Mouse (Mus musculus) forebrain, postnatal 0 days (tissue): ENCODE measurements around the gene Appl1. TPM values are rescaled to one million over a fixed set of nuclear protein-coding genes. Genes with fewer than 3 reads are reported as not detected.

Experiments
- ATAC-seq: fragments of 200-750 bp; cut with Nextera tagmentation; 2 replicates; pipeline ENCODE4 v1.8.0; 2017; ENCODE audit warnings: mild to moderate bottlenecking, moderate library complexity
- DNase-seq: peaks from one replicate; pipeline ENCODE4 v3.0.0-alpha.2; 2015
- H3K27ac ChIP-seq: fragments of 300-500 bp; sonication (generic); 2 replicates; pipeline ENCODE4 v1.5.1; 2014; ENCODE audit warnings: low read depth, mild to moderate bottlenecking, antibody characterized with exemption, low read length, moderate library complexity, mixed read lengths
- H3K27me3 ChIP-seq: fragments of 300-500 bp; sonication (generic); 2 replicates; pipeline ENCODE4 v1.6.1; 2014; ENCODE audit warnings: mild to moderate bottlenecking, low read length, mixed read lengths; ENCODE audit not compliant: insufficient read depth
- H3K36me3 ChIP-seq: fragments of 300-500 bp; sonication (generic); 2 replicates; pipeline ENCODE4 v1.6.1; 2014; ENCODE audit warnings: mild to moderate bottlenecking, moderate library complexity; ENCODE audit not compliant: insufficient read depth
- H3K4me1 ChIP-seq: fragments of 300-500 bp; sonication (generic); 2 replicates; pipeline ENCODE4 v1.6.1; 2014; ENCODE audit warnings: antibody characterized with exemption; ENCODE audit not compliant: insufficient read depth
- H3K4me2 ChIP-seq: fragments of 300-500 bp; sonication (generic); 2 replicates; pipeline ENCODE4 v1.6.1; 2014; ENCODE audit warnings: low read depth, mild to moderate bottlenecking, moderate library complexity
- H3K4me3 ChIP-seq: fragments of 300-500 bp; sonication (generic); 2 replicates; pipeline ENCODE4 v1.5.1; 2014; ENCODE audit warnings: low read depth, low read length, mixed read lengths
- H3K9ac ChIP-seq: fragments of 300-500 bp; sonication (generic); 2 replicates; pipeline ENCODE4 v1.6.1; 2014; ENCODE audit warnings: mild to moderate bottlenecking
- H3K9me3 ChIP-seq: fragments of 300-500 bp; sonication (generic); 2 replicates; pipeline ENCODE4 v1.6.1; 2016; ENCODE audit warnings: low read length
- CTCF ChIP-seq: sonication (generic); IDR thresholded peaks from 2 replicates; pipeline ENCODE4 v1.5.1; 2016; ENCODE audit warnings: antibody characterized with exemption, control low read depth, low read depth
- WGBS: fragments of 180-500 bp; shearing (Covaris S2); extraction: QIAGEN DNeasy Blood & Tissue Kit; methylation state at CpG from one replicate; pipeline ENCODE4 v1.1.7; 2014; 5-methylcytosine and 5-hydroxymethylcytosine counted together
- polyA plus RNA-seq: library from polyadenylated mRNA; unstranded; fragments of >200 nt; fragmentation: Nextera tagmentation; extraction: Ambion mirVana; gene quantifications from 2 replicates; pipeline ENCODE4 v1.2.1, GENCODE M21; 2015
- total RNA-seq: library from RNA; depleted of rRNA; stranded (reverse); fragments of >200 nt; gene quantifications from 2 replicates; pipeline ENCODE4 v1.2.3, GENCODE M21; 2014; rRNA removed

Gene Appl1
- total and polyA plus RNA-seq, 2 experiments from 2014 or later = 63.9 to 81.2 TPM

DNA sequence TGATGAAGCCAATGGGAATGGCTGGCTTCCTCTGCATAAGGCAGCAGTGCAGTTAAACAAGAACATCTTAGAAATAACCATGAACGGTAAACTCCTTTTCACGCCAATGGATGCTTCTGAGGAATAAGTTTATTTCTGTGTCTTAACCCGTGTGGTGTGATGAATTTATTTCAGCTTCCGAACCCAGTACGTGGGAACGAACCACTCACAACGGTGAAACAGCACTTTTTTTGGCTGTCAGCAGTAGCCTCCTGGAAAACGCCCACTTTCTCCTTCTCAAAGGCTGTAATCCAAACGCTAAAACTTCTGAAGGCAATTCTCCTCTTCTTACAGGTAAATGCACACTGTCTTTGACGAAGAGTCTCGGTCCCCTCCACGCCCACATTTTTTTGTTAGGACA is 70.1 kb downstream of the Appl1 start:
- ATAC-seq = no peak
- no peak overlapping the region for H3K9ac ChIP-seq
- DNase-seq = no peak
- no peak overlapping the region for H3K27ac ChIP-seq
- no peak overlapping the region for H3K4me2 ChIP-seq
- no peaks in the 10 kb centered on the region for H3K36me3 ChIP-seq
- H3K9me3 ChIP-seq = no peaks in the 10 kb centered on the region
- no peak for TF ChIP-seq CTCF
- 84% methylated on average over 12 of the region's 12 CpGs for WGBS
- no peaks in the 10 kb centered on the region for H3K4me1 ChIP-seq
- no peaks in the 10 kb centered on the region for H3K27me3 ChIP-seq
- no peak overlapping the region for H3K4me3 ChIP-seq

DNA sequence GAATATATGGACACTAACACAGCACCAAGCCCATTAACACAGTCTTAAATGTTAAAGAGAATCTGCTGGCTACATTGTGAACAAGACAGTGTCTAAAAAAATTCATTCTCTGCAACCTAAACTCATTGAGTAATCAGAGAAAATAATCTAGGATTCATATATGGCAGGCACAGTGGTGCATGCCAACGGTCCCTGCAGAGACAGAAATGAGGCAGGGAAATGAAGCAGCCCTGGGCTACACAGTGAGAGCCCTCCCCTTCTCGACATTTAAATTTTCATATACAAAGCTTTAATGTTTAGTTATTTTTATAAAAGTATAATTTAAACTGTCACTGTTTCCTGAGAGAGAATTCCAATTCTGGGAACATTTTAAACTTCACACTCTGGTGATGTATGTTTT is 71.5 kb downstream of the Appl1 start:
- 74% methylated on average over 2 of the region's 2 CpGs for WGBS
- no peak overlapping the region for H3K4me3 ChIP-seq
- H3K27ac ChIP-seq = no peak overlapping the region
- TF ChIP-seq CTCF = no peak
- H3K9ac ChIP-seq = no peak overlapping the region
- H3K4me1 ChIP-seq = no peaks in the 10 kb centered on the region
- no peaks in the 10 kb centered on the region for H3K36me3 ChIP-seq
- no peak for DNase-seq
- no peak overlapping the region for H3K4me2 ChIP-seq
- no peaks in the 10 kb centered on the region for H3K9me3 ChIP-seq
- no peaks in the 10 kb centered on the region for H3K27me3 ChIP-seq
- peak; percentile 60 for ATAC-seq

DNA sequence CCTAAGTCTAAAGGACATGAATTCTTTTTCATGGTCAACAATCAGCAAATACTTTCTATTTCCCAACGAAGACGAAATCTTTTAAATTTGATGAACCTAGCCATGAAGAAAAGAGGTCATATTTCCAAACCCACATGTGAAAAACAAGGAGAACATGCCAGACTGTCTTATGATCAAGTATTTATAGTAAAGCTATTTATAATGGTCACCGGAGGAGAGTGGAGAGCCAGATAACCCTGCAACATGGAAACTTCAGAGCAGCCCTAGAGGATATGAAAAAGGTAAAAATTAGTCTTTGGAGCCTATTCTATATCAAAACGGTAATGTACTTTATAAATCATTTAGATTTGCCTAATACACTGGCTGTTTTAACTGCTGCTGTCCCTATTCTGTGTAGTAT is 76.6 kb downstream of the Appl1 start, which contains the start of gene Asb14:
TSS of gene Asb14 (plus strand) at position 166 of the 400 bp plus-strand sequence.
- TF ChIP-seq CTCF = no peak
- no peak for ATAC-seq
- DNase-seq = no peak

DNA sequence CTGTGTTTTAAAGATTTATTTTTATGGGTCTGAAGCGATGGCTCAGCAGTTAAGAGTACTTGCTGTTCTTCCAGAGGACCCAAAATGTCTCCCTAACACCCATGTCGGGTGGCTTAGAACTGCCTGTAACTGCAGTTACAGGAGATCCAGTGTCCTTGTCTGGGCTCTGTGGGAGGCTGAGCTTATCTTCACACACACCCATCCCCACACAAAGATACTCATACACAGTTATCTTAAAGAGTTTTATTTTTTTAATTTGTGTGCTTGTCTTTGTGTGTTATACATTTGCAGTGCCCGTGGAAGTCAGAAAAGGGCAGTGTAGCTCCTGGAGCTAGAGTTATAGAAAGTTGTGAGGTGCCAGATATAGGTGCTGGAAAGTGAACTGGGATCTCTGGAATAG is 80.3 kb downstream of the Appl1 start:
- WGBS = 93% methylated on average over 3 of the region's 3 CpGs
- Histone ChIP-seq H3K4me2 (no peak overlapping the region), H3K9ac (no peak overlapping the region), H3K4me3 (no peak overlapping the region), H3K27ac (no peak overlapping the region), H3K27me3 (no peaks in the 10 kb centered on the region), H3K4me1 (no peaks in the 10 kb centered on the region), H3K9me3 (no peaks in the 10 kb centered on the region), H3K36me3 (no peaks in the 10 kb centered on the region)
- no peak for ATAC-seq
- no peak for DNase-seq
- no peak for TF ChIP-seq CTCF

More for the DNA sequence above, 76.6 kb downstream of the Appl1 start, which contains the start of gene Asb14:
- Histone ChIP-seq H3K4me1 (no peaks in the 10 kb centered on the region), H3K4me2 (no peak within 1 kb of the TSS), H3K9ac (no peak within 1 kb of the TSS), H3K9me3 (no peaks in the 10 kb centered on the region), H3K27me3 (no peaks in the 10 kb centered on the region), H3K4me3 (no peak within 1 kb of the TSS), H3K36me3 (no peaks in the 10 kb centered on the region), H3K27ac (no peak within 1 kb of the TSS)
- WGBS = 94% methylated on average over 4 of the region's 4 CpGs

DNA sequence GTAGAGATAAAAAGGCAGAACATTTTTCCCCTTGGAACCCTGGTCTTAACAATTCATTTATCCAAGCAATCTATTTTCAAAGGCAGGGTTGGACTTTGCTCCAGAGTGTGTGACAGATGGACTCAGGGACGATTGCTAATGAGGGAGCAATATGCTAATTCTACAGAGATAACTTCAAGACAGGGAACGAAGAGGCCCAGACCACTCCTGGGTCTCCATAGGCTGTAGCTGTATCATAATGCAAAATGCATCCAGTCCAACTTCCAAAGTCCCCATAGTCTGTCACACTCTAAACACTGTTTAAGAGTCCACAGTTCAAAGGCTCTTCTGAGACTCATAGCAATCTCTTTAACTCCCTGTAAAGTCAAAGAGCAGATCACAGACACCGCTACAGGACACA is 83.8 kb downstream of the Appl1 start:
- no peak overlapping the region for H3K27ac ChIP-seq
- no peak for ATAC-seq
- WGBS = 47% methylated on average over 3 of the region's 3 CpGs
- no peak overlapping the region for H3K4me3 ChIP-seq
- H3K4me1 ChIP-seq = no peaks in the 10 kb centered on the region
- no peaks in the 10 kb centered on the region for H3K36me3 ChIP-seq
- H3K9me3 ChIP-seq = no peaks in the 10 kb centered on the region
- no peak overlapping the region for H3K4me2 ChIP-seq
- TF ChIP-seq CTCF = no peak
- no peak overlapping the region for H3K9ac ChIP-seq
- DNase-seq = no peak
- H3K27me3 ChIP-seq = no peaks in the 10 kb centered on the region

DNA sequence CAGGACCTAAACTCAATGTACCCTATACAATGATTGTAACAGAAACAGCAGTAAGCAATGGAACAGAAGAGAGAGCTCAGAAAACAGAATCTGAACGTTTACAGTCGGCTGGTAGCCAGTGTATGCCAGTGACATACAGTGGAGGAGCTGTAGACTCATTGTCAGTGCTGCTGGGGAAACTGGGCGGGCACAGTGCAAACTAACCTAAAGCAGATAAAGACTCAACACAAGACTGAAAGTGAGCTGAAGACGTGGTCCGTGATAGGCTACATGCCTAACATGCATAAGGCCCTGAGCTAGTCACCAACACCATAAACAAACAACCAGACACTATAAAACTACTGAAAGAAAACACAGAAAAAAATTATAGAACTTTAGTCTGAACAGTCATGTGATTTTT is 89.3 kb downstream of the Appl1 start:
- H3K4me3 ChIP-seq = no peak overlapping the region
- no peak for TF ChIP-seq CTCF

DNA sequence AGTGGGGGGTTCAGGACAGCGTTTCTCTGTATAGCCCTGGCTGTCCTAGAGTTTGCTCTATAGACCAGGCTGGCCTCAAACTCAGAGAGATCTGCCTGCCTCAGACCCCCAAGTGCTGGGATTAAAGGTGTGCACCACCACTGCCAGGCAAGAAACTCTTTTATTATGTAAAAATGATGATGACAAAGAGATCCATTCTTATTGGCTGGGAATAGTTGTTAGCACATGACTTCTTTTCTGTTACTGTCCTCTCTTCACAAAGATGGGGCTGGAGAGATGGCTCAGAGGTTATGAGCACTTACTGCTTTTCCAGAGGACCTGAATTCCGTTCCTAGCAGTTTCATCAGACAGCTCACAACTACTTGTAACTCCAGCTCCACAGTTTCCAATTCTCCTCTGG is 91.1 kb downstream of the Appl1 start:
- ATAC-seq (no peak), DNase-seq (no peak)
- H3K27ac ChIP-seq = no peak overlapping the region
- H3K27me3 ChIP-seq = no peaks in the 10 kb centered on the region
- no peak overlapping the region for H3K4me3 ChIP-seq
- no peak overlapping the region for H3K4me2 ChIP-seq
- no peak for TF ChIP-seq CTCF
- 91% methylated on average over 2 of the region's 2 CpGs for WGBS
- H3K9ac ChIP-seq = no peak overlapping the region
- no peaks in the 10 kb centered on the region for H3K4me1 ChIP-seq
- no peaks in the 10 kb centered on the region for H3K36me3 ChIP-seq
- no peaks in the 10 kb centered on the region for H3K9me3 ChIP-seq

More for the DNA sequence above, 89.3 kb downstream of the Appl1 start:
- Histone ChIP-seq H3K4me1 (no peaks in the 10 kb centered on the region), H3K9me3 (no peaks in the 10 kb centered on the region), H3K27ac (no peak overlapping the region), H3K27me3 (no peaks in the 10 kb centered on the region), H3K36me3 (no peaks in the 10 kb centered on the region), H3K4me2 (no peak overlapping the region), H3K9ac (no peak overlapping the region)
- no peak for ATAC-seq
- 89% methylated on average over 5 of the region's 5 CpGs for WGBS
- DNase-seq = no peak

DNA sequence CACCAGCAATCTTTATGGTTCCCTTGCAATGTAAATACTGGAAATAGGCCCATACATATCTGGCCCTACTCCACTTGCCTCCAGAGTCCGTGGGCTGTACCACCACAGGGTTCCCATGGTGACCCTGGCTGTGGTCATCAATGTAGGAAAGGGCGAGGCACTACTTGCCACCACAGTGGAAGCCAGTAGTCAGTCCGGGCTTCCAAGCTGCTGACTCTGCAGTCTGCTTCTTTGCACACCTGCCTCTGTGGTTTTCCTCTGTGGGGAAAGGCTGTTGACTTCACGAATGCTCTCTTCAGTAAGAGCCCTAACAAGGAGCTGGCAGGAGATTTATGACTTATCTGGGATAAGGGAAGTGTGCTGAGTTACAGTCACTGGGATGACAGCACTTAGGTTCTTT is 92.3 kb downstream of the Appl1 start:
- 79% methylated on average over 4 of the region's 4 CpGs for WGBS
- no peak overlapping the region for H3K4me2 ChIP-seq
- H3K9ac ChIP-seq = no peak overlapping the region
- no peaks in the 10 kb centered on the region for H3K36me3 ChIP-seq
- H3K9me3 ChIP-seq = no peaks in the 10 kb centered on the region
- H3K27ac ChIP-seq = no peak overlapping the region
- DNase-seq (no peak), ATAC-seq (no peak)
- no peaks in the 10 kb centered on the region for H3K27me3 ChIP-seq
- TF ChIP-seq CTCF = no peak
- H3K4me3 ChIP-seq = no peak overlapping the region
- no peaks in the 10 kb centered on the region for H3K4me1 ChIP-seq

Other genes with a start within 250 kb of the Appl1 start
- gene Asb14, start 76.7 kb downstream of the Appl1 start, total RNA-seq = 0.38 TPM in 2 replicates
- gene Asb14, start 76.7 kb downstream of the Appl1 start, polyA plus RNA-seq = 0.13 and 0.16 TPM in 2 replicates
- gene Hesx1, start 23.2 kb upstream of the Appl1 start, total RNA-seq = not detected in 2 replicates
- not detected in 2 replicates for gene Hesx1, start 23.2 kb upstream of the Appl1 start, polyA plus RNA-seq
- 5.7 and 7.2 TPM in 2 replicates for gene Il17rd, start 67.7 kb upstream of the Appl1 start, total RNA-seq
- 0.62 and 1.5 TPM in 2 replicates for gene Il17rd, start 67.7 kb upstream of the Appl1 start, polyA plus RNA-seq
- 17.3 and 17.7 TPM in 2 replicates for gene Arhgef3, start 143.7 kb upstream of the Appl1 start, total RNA-seq
- 9.1 and 12.3 TPM in 2 replicates for gene Arhgef3, start 143.7 kb upstream of the Appl1 start, polyA plus RNA-seq